13 mouse cellular contexts compared by ENCODE assay signal in genomic region chr1:192109169-192109568, GRCm38 (mm10). TPM values are rescaled to one million over a fixed set of nuclear protein-coding genes. Genes with fewer than 3 reads are reported as not detected.
DNase-seq lines count a peak whose midpoint lies in the region; ATAC-seq and TF ChIP-seq lines count a peak whose summit lies in the region.
"Had no signal": no experiment of that assay in that cellular context is flagged by ENCODE, and none has a peak within 500 bp of the region (broad histone marks: within the 10 kb centered on the region; RNA-seq: fewer than 3 reads in every experiment).

No protein-coding gene starts in this region.

- no peaks in the 10 kb centered on the region for H3K9me3 ChIP-seq in liver, postnatal 0 days (ENCODE audit: low read length)
- no peaks in the 10 kb centered on the region for H3K9me3 ChIP-seq in liver, embryonic 11.5 days (ENCODE audit: control insufficient read depth, low read length)
- H3K9me3 ChIP-seq in heart, embryonic 15.5 days (replicated peaks), result no peaks in the 10 kb centered on the region
- H3K9me3 ChIP-seq: embryonic facial prominence, embryonic 13.5 days; liver, embryonic 15.5 days; midbrain, embryonic 12.5 days had no signal

- no peak overlapping the region for H3K4me3 ChIP-seq in liver, postnatal 0 days (ENCODE audit: low read depth, low read length)
- no peak overlapping the region for H3K4me3 ChIP-seq in liver, embryonic 11.5 days (ENCODE audit: low read depth, low read length)
- no peak overlapping the region for H3K4me3 ChIP-seq in heart, embryonic 15.5 days
- H3K4me3 ChIP-seq: embryonic facial prominence, embryonic 13.5 days; liver, embryonic 15.5 days; midbrain, embryonic 12.5 days had no signal

- 57% methylated on average over 6 of the region's 6 CpGs for WGBS in liver, postnatal 0 days (ENCODE audit: insufficient replicate concordance)
- 82% methylated on average over 6 of the region's 6 CpGs for WGBS in liver, embryonic 11.5 days
- WGBS in heart, embryonic 15.5 days, result 30% methylated on average over 6 of the region's 6 CpGs

- 0 out of 2 replicates have a peak, but pooled peaks have one; percentile 7 for TF ChIP-seq CTCF in liver, postnatal 0 days (IDR thresholded peaks at IDR 0.05; ENCODE audit: low read depth)

- no peak overlapping the region for H3K9ac ChIP-seq in liver, postnatal 0 days (replicated peaks)
- no peak overlapping the region for H3K9ac ChIP-seq in liver, embryonic 11.5 days (ENCODE audit: low read depth, low read length)
- no peak overlapping the region for H3K9ac ChIP-seq in heart, embryonic 15.5 days
- H3K9ac ChIP-seq: embryonic facial prominence, embryonic 13.5 days; liver, embryonic 15.5 days; midbrain, embryonic 12.5 days had no signal

- peaks cover 23% of the 10 kb centered on the region for H3K36me3 ChIP-seq in liver, postnatal 0 days (replicated peaks; ENCODE audit: insufficient read depth, low read length)
- H3K36me3 ChIP-seq in liver, embryonic 11.5 days (ENCODE audit: control insufficient read depth, insufficient read depth, low read length), result peaks cover 8% of the 10 kb centered on the region
- H3K36me3 ChIP-seq in heart, embryonic 15.5 days, result peaks cover 50% of the 10 kb centered on the region

- H3K27ac ChIP-seq in liver, postnatal 0 days (ENCODE audit: low read depth), result peak overlapping the region; percentile 39; the same call in 1 of the 2 replicates
- H3K27ac ChIP-seq in liver, embryonic 11.5 days (ENCODE audit: low read depth, low read length), result no peak overlapping the region
- H3K27ac ChIP-seq in heart, embryonic 15.5 days, result peak overlapping the region; percentile 77
- H3K27ac ChIP-seq: embryonic facial prominence, embryonic 13.5 days; liver, embryonic 15.5 days; midbrain, embryonic 12.5 days had no signal

- H3K27me3 ChIP-seq in liver, postnatal 0 days (ENCODE audit: insufficient read depth, low read length), result no peaks in the 10 kb centered on the region
- no peaks in the 10 kb centered on the region for H3K27me3 ChIP-seq in liver, embryonic 11.5 days (replicated peaks; ENCODE audit: control insufficient read depth, insufficient read depth, low read length)
- no peaks in the 10 kb centered on the region for H3K27me3 ChIP-seq in heart, embryonic 15.5 days
- H3K27me3 ChIP-seq: embryonic facial prominence, embryonic 13.5 days; liver, embryonic 15.5 days; midbrain, embryonic 12.5 days; Patski had no signal

- peaks cover 10% of the 10 kb centered on the region for H3K4me1 ChIP-seq in liver, postnatal 0 days (ENCODE audit: insufficient read depth)
- H3K4me1 ChIP-seq in liver, embryonic 11.5 days (replicated peaks; ENCODE audit: control insufficient read depth, insufficient read depth, low read length), result 0 out of 2 replicates have a peak, but pooled peaks cover 3% of the 10 kb centered on the region
- peaks cover 10% of the 10 kb centered on the region; the same call in 1 of the 2 replicates for H3K4me1 ChIP-seq in heart, embryonic 15.5 days (replicated peaks)
- H3K4me1 ChIP-seq: embryonic facial prominence, embryonic 13.5 days; midbrain, embryonic 12.5 days had no signal

- peak; percentile 80 for ATAC-seq in liver, postnatal 0 days
- ATAC-seq in liver, embryonic 11.5 days (replicated peaks; ENCODE audit: low FRiP score), result no peak
- ATAC-seq in heart, embryonic 15.5 days (replicated peaks; ENCODE audit: insufficient number of reproducible peaks, insufficient read depth, low FRiP score, low read depth), result peak; percentile 79
- ATAC-seq in megakaryocyte progenitor cell, adult 5-6 weeks (replicated peaks; ENCODE audit: poor library complexity), result peak; percentile 51; the same call in 1 of the 2 replicates
- ATAC-seq: hindbrain, embryonic 16.5 days; Patski had no signal

- no peak for TF ChIP-seq EP300 in liver, postnatal 0 days (IDR thresholded peaks at IDR 0.05; ENCODE audit: low read depth)

- H3K4me2 ChIP-seq in liver, postnatal 0 days (ENCODE audit: low read depth, low read length), result no peak overlapping the region
- H3K4me2 ChIP-seq in liver, embryonic 11.5 days, result no peak overlapping the region
- H3K4me2 ChIP-seq in heart, embryonic 15.5 days, result no peak overlapping the region
- H3K4me2 ChIP-seq: embryonic facial prominence, embryonic 13.5 days; liver, embryonic 15.5 days; midbrain, embryonic 12.5 days had no signal

- DNase-seq in cerebellum, adult 8-10 months, result peak; percentile 19
- no peak for DNase-seq in cerebellum, adult 9-10 months
- peak; percentile 80 for DNase-seq in liver, postnatal 0 days
- DNase-seq in liver, embryonic 11.5 days (ENCODE audit: low spot score), result no peak
- no peak for DNase-seq in thymus, postnatal 0 days (ENCODE audit: low spot score)
- no peak for DNase-seq in right cerebral cortex, adult 2 months (ENCODE audit: low spot score in 2 of 2)

RNA-seq across cellular contexts. Expression of gene Traf5, which starts 16.8 kb away (rescaled TPM):
- polyA plus RNA-seq in liver, postnatal 0 days (2015; fragmentation: Nextera tagmentation; extraction: Ambion mirVana), result 3.4 and 4.2 TPM in 2 replicates
- polyA plus RNA-seq in liver, embryonic 11.5 days (2014; fragmentation: Nextera tagmentation; extraction: Ambion mirVana), result 10.6 and 15.5 TPM in 2 replicates
- 13.6 and 19.2 TPM in 2 replicates for polyA plus RNA-seq in heart, embryonic 15.5 days (2015; fragmentation: Nextera tagmentation; extraction: Ambion mirVana)
- 4.1 and 4.5 TPM in 2 replicates for total RNA-seq in megakaryocyte progenitor cell, adult 5-6 weeks (2015)
- total RNA-seq in megakaryocyte progenitor cell, adult 5-6 weeks (2017), result 2.7 and 2.8 TPM in 2 replicates
- polyA plus RNA-seq in thymus, postnatal 0 days (2015; fragmentation: Nextera tagmentation; extraction: Ambion mirVana), result 13.4 and 15.0 TPM in 2 replicates

RNA-seq across cellular contexts. Expression of gene Rcor3, which starts 28.7 kb away (rescaled TPM):
- 6.2 and 7.2 TPM in 2 replicates for polyA plus RNA-seq in liver, postnatal 0 days (2015; fragmentation: Nextera tagmentation; extraction: Ambion mirVana)
- polyA plus RNA-seq in liver, embryonic 11.5 days (2014; fragmentation: Nextera tagmentation; extraction: Ambion mirVana), result 14.8 and 15.0 TPM in 2 replicates
- 31.1 and 32.4 TPM in 2 replicates for polyA plus RNA-seq in heart, embryonic 15.5 days (2015; fragmentation: Nextera tagmentation; extraction: Ambion mirVana)
- total RNA-seq in megakaryocyte progenitor cell, adult 5-6 weeks (2015), result 22.7 and 23.4 TPM in 2 replicates
- total RNA-seq in megakaryocyte progenitor cell, adult 5-6 weeks (2017), result 13.5 and 14.8 TPM in 2 replicates
- 11.5 and 12.2 TPM in 2 replicates for polyA plus RNA-seq in thymus, postnatal 0 days (2015; fragmentation: Nextera tagmentation; extraction: Ambion mirVana)

Comparison
In these comparisons a context has a peak if more than half of its experiments do, and no peak if none do; other contexts are left out.
1. DNase-seq: peak in cerebellum, adult 8-10 months (single experiment) and liver, postnatal 0 days (single experiment); none in cerebellum, adult 9-10 months (single experiment), liver, embryonic 11.5 days (single experiment), thymus, postnatal 0 days (single experiment) and right cerebral cortex, adult 2 months (0 of 2).